Mouse (Mus musculus): Measurements from ENCODE around the gene Sult2b1. TPM values are rescaled to one million over a fixed set of nuclear protein-coding genes. Genes with fewer than 3 reads are reported as not detected.

The Sult2b1 gene
- polyA plus RNA-seq, 1 experiment from 2014 or later: 0.70 TPM

- H3K9ac ChIP-seq (ENCODE audit: low read depth, low read length): no peak overlapping the region
- no peaks in the 10 kb centered on the region for H3K4me1 ChIP-seq (replicated peaks; ENCODE audit: control insufficient read depth, insufficient read depth, low read length)
- no peaks in the 10 kb centered on the region; the same call in 1 of the 2 replicates for H3K27me3 ChIP-seq (replicated peaks; ENCODE audit: control insufficient read depth, insufficient read depth, low read length)
- H3K4me3 ChIP-seq (ENCODE audit: low read depth, low read length): no peak overlapping the region
- WGBS: 61% methylated on average over 8 of the region's 8 CpGs
- H3K27ac ChIP-seq (ENCODE audit: low read depth, low read length): no peak overlapping the region
- DNase-seq (ENCODE audit: low spot score) (no peak), ATAC-seq (replicated peaks; ENCODE audit: low FRiP score) (0 out of 2 replicates have a peak, but pooled peaks have one; percentile 15)
- no peaks in the 10 kb centered on the region for H3K9me3 ChIP-seq (ENCODE audit: control insufficient read depth, low read length)
- no peak overlapping the region for H3K4me2 ChIP-seq
- H3K36me3 ChIP-seq (ENCODE audit: control insufficient read depth, insufficient read depth, low read length): no peaks in the 10 kb centered on the region
Measured at GRCm38 (mm10) chr7:45770427-45771082, 13.9 kb downstream of the Sult2b1 start.

GRCm38 (mm10) chr7:45767500-45767899, 17.0 kb downstream of the Sult2b1 start:
- Histone ChIP-seq H3K27ac (ENCODE audit: low read depth, low read length) (no peak overlapping the region), H3K9me3 (ENCODE audit: control insufficient read depth, low read length) (no peaks in the 10 kb centered on the region), H3K4me3 (ENCODE audit: low read depth, low read length) (no peak overlapping the region), H3K27me3 (replicated peaks; ENCODE audit: control insufficient read depth, insufficient read depth, low read length) (no peaks in the 10 kb centered on the region), H3K4me1 (replicated peaks; ENCODE audit: control insufficient read depth, insufficient read depth, low read length) (no peaks in the 10 kb centered on the region), H3K36me3 (ENCODE audit: control insufficient read depth, insufficient read depth, low read length) (no peaks in the 10 kb centered on the region), H3K4me2 (no peak overlapping the region), H3K9ac (ENCODE audit: low read depth, low read length) (no peak overlapping the region)
- DNase-seq (ENCODE audit: low spot score) (no peak), ATAC-seq (replicated peaks; ENCODE audit: low FRiP score) (no peak)
- WGBS: 85% methylated on average over 6 of the region's 6 CpGs

- 50% methylated on average over 8 of the region's 8 CpGs for WGBS
- no peak overlapping the region for H3K4me2 ChIP-seq
- H3K36me3 ChIP-seq (ENCODE audit: control insufficient read depth, insufficient read depth, low read length): no peaks in the 10 kb centered on the region
- H3K4me3 ChIP-seq (ENCODE audit: low read depth, low read length): no peak overlapping the region
- no peaks in the 10 kb centered on the region for H3K9me3 ChIP-seq (ENCODE audit: control insufficient read depth, low read length)
- DNase-seq (ENCODE audit: low spot score) (no peak), ATAC-seq (replicated peaks; ENCODE audit: low FRiP score) (no peak)
- no peaks in the 10 kb centered on the region for H3K27me3 ChIP-seq (replicated peaks; ENCODE audit: control insufficient read depth, insufficient read depth, low read length)
- no peaks in the 10 kb centered on the region for H3K4me1 ChIP-seq (replicated peaks; ENCODE audit: control insufficient read depth, insufficient read depth, low read length)
- H3K27ac ChIP-seq (ENCODE audit: low read depth, low read length): no peak overlapping the region
- no peak overlapping the region for H3K9ac ChIP-seq (ENCODE audit: low read depth, low read length)
Measured at GRCm38 (mm10) chr7:45766764-45767163, 17.7 kb downstream of the Sult2b1 start.

- ATAC-seq (replicated peaks; ENCODE audit: low FRiP score) (no peak), DNase-seq (ENCODE audit: low spot score) (no peak)
- 55% methylated on average over 8 of the region's 8 CpGs for WGBS
- Histone ChIP-seq H3K4me1 (replicated peaks; ENCODE audit: control insufficient read depth, insufficient read depth, low read length) (no peaks in the 10 kb centered on the region), H3K27ac (ENCODE audit: low read depth, low read length) (no peak overlapping the region), H3K4me2 (no peak overlapping the region), H3K27me3 (replicated peaks; ENCODE audit: control insufficient read depth, insufficient read depth, low read length) (0 out of 2 replicates have a peak, but pooled peaks cover 2% of the 10 kb centered on the region), H3K36me3 (ENCODE audit: control insufficient read depth, insufficient read depth, low read length) (no peaks in the 10 kb centered on the region), H3K9me3 (ENCODE audit: control insufficient read depth, low read length) (no peaks in the 10 kb centered on the region), H3K9ac (ENCODE audit: low read depth, low read length) (no peak overlapping the region), H3K4me3 (ENCODE audit: low read depth, low read length) (no peak overlapping the region)
Measured at GRCm38 (mm10) chr7:45765995-45766394, 18.5 kb downstream of the Sult2b1 start.

- ATAC-seq (replicated peaks; ENCODE audit: low FRiP score) (no peak), DNase-seq (ENCODE audit: low spot score) (no peak)
- Histone ChIP-seq H3K4me3 (ENCODE audit: low read depth, low read length) (no peak overlapping the region), H3K36me3 (ENCODE audit: control insufficient read depth, insufficient read depth, low read length) (no peaks in the 10 kb centered on the region), H3K9ac (ENCODE audit: low read depth, low read length) (no peak overlapping the region), H3K9me3 (ENCODE audit: control insufficient read depth, low read length) (no peaks in the 10 kb centered on the region), H3K4me1 (replicated peaks; ENCODE audit: control insufficient read depth, insufficient read depth, low read length) (no peaks in the 10 kb centered on the region), H3K27me3 (replicated peaks; ENCODE audit: control insufficient read depth, insufficient read depth, low read length) (peaks cover 29% of the 10 kb centered on the region), H3K4me2 (no peak overlapping the region), H3K27ac (ENCODE audit: low read depth, low read length) (no peak overlapping the region)
- 56% methylated on average over 5 of the region's 5 CpGs for WGBS
Measured at GRCm38 (mm10) chr7:45760151-45760550, 24.3 kb downstream of the Sult2b1 start.

GRCm38 (mm10) chr7:45759400-45759799, 25.1 kb downstream of the Sult2b1 start:
- Histone ChIP-seq H3K9me3 (ENCODE audit: control insufficient read depth, low read length) (no peaks in the 10 kb centered on the region), H3K27ac (ENCODE audit: low read depth, low read length) (no peak overlapping the region), H3K36me3 (ENCODE audit: control insufficient read depth, insufficient read depth, low read length) (no peaks in the 10 kb centered on the region), H3K9ac (ENCODE audit: low read depth, low read length) (no peak overlapping the region), H3K4me3 (ENCODE audit: low read depth, low read length) (peak overlapping the region; percentile 25; the same call in 1 of the 2 replicates), H3K4me1 (replicated peaks; ENCODE audit: control insufficient read depth, insufficient read depth, low read length) (no peaks in the 10 kb centered on the region), H3K4me2 (peak overlapping the region; percentile 56), H3K27me3 (replicated peaks; ENCODE audit: control insufficient read depth, insufficient read depth, low read length) (peaks cover 29% of the 10 kb centered on the region)
- ATAC-seq (replicated peaks; ENCODE audit: low FRiP score) (0 out of 2 replicates have a peak, but pooled peaks have one; percentile 36), DNase-seq (ENCODE audit: low spot score) (no peak)
- WGBS: 7% methylated on average over 27 of the region's 27 CpGs

GRCm38 (mm10) chr7:45755703-45756102, 28.8 kb downstream of the Sult2b1 start:
- no peak overlapping the region for H3K4me2 ChIP-seq
- no peaks in the 10 kb centered on the region for H3K4me1 ChIP-seq (replicated peaks; ENCODE audit: control insufficient read depth, insufficient read depth, low read length)
- DNase-seq (ENCODE audit: low spot score) (no peak), ATAC-seq (replicated peaks; ENCODE audit: low FRiP score) (no peak)
- no peak overlapping the region for H3K9ac ChIP-seq (ENCODE audit: low read depth, low read length)
- no peaks in the 10 kb centered on the region for H3K36me3 ChIP-seq (ENCODE audit: control insufficient read depth, insufficient read depth, low read length)
- H3K4me3 ChIP-seq (ENCODE audit: low read depth, low read length): no peak overlapping the region
- 59% methylated on average over 6 of the region's 6 CpGs for WGBS
- no peak overlapping the region for H3K27ac ChIP-seq (ENCODE audit: low read depth, low read length)
- no peaks in the 10 kb centered on the region for H3K9me3 ChIP-seq (ENCODE audit: control insufficient read depth, low read length)
- H3K27me3 ChIP-seq (replicated peaks; ENCODE audit: control insufficient read depth, insufficient read depth, low read length): peaks cover 26% of the 10 kb centered on the region

- ATAC-seq (replicated peaks; ENCODE audit: low FRiP score): no peak
Measured at GRCm38 (mm10) chr7:45750162-45750561, 34.3 kb downstream of the Sult2b1 start.

GRCm38 (mm10) chr7:45749401-45749800, 35.1 kb downstream of the Sult2b1 start:
- 38% methylated on average over 10 of the region's 10 CpGs for WGBS
- DNase-seq (ENCODE audit: low spot score) (no peak), ATAC-seq (replicated peaks; ENCODE audit: low FRiP score) (no peak)
- no peak overlapping the region for H3K27ac ChIP-seq (ENCODE audit: low read depth, low read length)
- no peaks in the 10 kb centered on the region for H3K27me3 ChIP-seq (replicated peaks; ENCODE audit: control insufficient read depth, insufficient read depth, low read length)
- H3K4me1 ChIP-seq (replicated peaks; ENCODE audit: control insufficient read depth, insufficient read depth, low read length): no peaks in the 10 kb centered on the region; the same call in 1 of the 2 replicates
- H3K4me2 ChIP-seq: no peak overlapping the region
- no peak overlapping the region for H3K4me3 ChIP-seq (ENCODE audit: low read depth, low read length)
- no peaks in the 10 kb centered on the region for H3K36me3 ChIP-seq (ENCODE audit: control insufficient read depth, insufficient read depth, low read length)
- no peak overlapping the region for H3K9ac ChIP-seq (ENCODE audit: low read depth, low read length)
- H3K9me3 ChIP-seq (ENCODE audit: control insufficient read depth, low read length): peaks cover 3% of the 10 kb centered on the region

More at GRCm38 (mm10) chr7:45750162-45750561, 34.3 kb downstream of the Sult2b1 start:
- Histone ChIP-seq H3K4me2 (no peak overlapping the region), H3K4me1 (replicated peaks; ENCODE audit: control insufficient read depth, insufficient read depth, low read length) (no peaks in the 10 kb centered on the region; the same call in 1 of the 2 replicates), H3K4me3 (ENCODE audit: low read depth, low read length) (no peak overlapping the region), H3K27ac (ENCODE audit: low read depth, low read length) (no peak overlapping the region), H3K9me3 (ENCODE audit: control insufficient read depth, low read length) (peaks cover 3% of the 10 kb centered on the region), H3K36me3 (ENCODE audit: control insufficient read depth, insufficient read depth, low read length) (no peaks in the 10 kb centered on the region), H3K9ac (ENCODE audit: low read depth, low read length) (no peak overlapping the region), H3K27me3 (replicated peaks; ENCODE audit: control insufficient read depth, insufficient read depth, low read length) (no peaks in the 10 kb centered on the region)
- DNase-seq (ENCODE audit: low spot score): no peak
- 75% methylated on average over 9 of the region's 9 CpGs for WGBS
